Mouse (Mus musculus) liver, adult 2 months (tissue): ENCODE results near the gene Mgat4b. TPM values are rescaled to one million over a fixed set of nuclear protein-coding genes. Genes with fewer than 3 reads are reported as not detected.
A peak's percentile ranks its signal among the peaks of the same experiment; 100 is the strongest.

Experiments
- DNase-seq: peaks from one replicate; pipeline ENCODE4 v3.0.0-alpha.2; 2011; ENCODE audit warnings: low read depth, low spot score; ENCODE audit errors: extremely low read depth
- H3K27ac ChIP-seq: fragments of 200-500 bp; replicated peaks from 2 replicates; pipeline ENCODE4 v1.5.1; 2012; ENCODE audit warnings: low read depth, mild to moderate bottlenecking, control low read depth, inconsistent platforms, low read length; ENCODE audit not compliant: insufficient read depth
- H3K27me3 ChIP-seq: fragments of 200-500 bp; 2 replicates; pipeline ENCODE4 v1.6.1; 2012; ENCODE audit warnings: mild to moderate bottlenecking, moderate library complexity, low read length, inconsistent platforms; ENCODE audit not compliant: control insufficient read depth, insufficient read depth
- H3K36me3 ChIP-seq: fragments of 200-500 bp; 2 replicates; pipeline ENCODE4 v1.6.1; 2012; ENCODE audit warnings: low read length, inconsistent platforms; ENCODE audit not compliant: control insufficient read depth, insufficient read depth
- H3K4me1 ChIP-seq: fragments of 200-500 bp; 2 replicates; pipeline ENCODE4 v1.6.1; 2011; ENCODE audit warnings: low read length; ENCODE audit not compliant: control insufficient read depth, insufficient read depth
- H3K4me3 ChIP-seq: fragments of 200-500 bp; 2 replicates; pipeline ENCODE4 v1.5.1; 2011; ENCODE audit warnings: low read depth, mild to moderate bottlenecking, control low read depth, low read length, moderate library complexity; ENCODE audit not compliant: insufficient read depth
- H3K79me2 ChIP-seq: fragments of 200-500 bp; 2 replicates; pipeline ENCODE4 v1.6.1; 2012; ENCODE audit warnings: inconsistent platforms, mild to moderate bottlenecking, low read length, moderate library complexity; ENCODE audit not compliant: control insufficient read depth, insufficient read depth
- H3K9ac ChIP-seq: fragments of 200-500 bp; 2 replicates; pipeline ENCODE4 v1.6.1; 2012; ENCODE audit warnings: low read depth, mild to moderate bottlenecking, control low read depth, inconsistent platforms, low read length
- CTCF ChIP-seq: fragments of 200-500 bp; IDR thresholded peaks from 2 replicates; pipeline ENCODE4 v1.5.1; 2011; ENCODE audit warnings: low read depth, low read length, control low read depth
- POLR2A ChIP-seq: fragments of 200-500 bp; IDR thresholded peaks from 2 replicates; pipeline ENCODE4 v1.6.1; 2011; ENCODE audit warnings: low read length, control low read depth; ENCODE audit not compliant: insufficient read depth; ENCODE audit errors: extremely low read depth
- WGBS: fragments of 180-500 bp; shearing (Covaris S2); methylation state at CpG from one replicate; pipeline ENCODE4 v1.1.7; 2018; 5-methylcytosine and 5-hydroxymethylcytosine counted together
- polyA plus RNA-seq: library from polyadenylated mRNA; depleted of rRNA; stranded (reverse); fragments of >200 nt; gene quantifications from 2 replicates; pipeline ENCODE4 v1.2.3, GENCODE M21; 2012
- total RNA-seq: library from RNA; depleted of rRNA; stranded (reverse); fragments of >200 nt; gene quantifications from 2 replicates; pipeline ENCODE4 v1.2.3, GENCODE M21; 2014

Gene Mgat4b
- total and polyA plus RNA-seq, 2 experiments: 9.8 to 26.3 TPM

GRCm38 (mm10) chr11:50203302-50203827 lies 7.3 kb upstream of the Mgat4b start:
- Histone ChIP-seq H3K36me3 (peaks cover 74% of the 10 kb centered on the region), H3K4me3 (no peak overlapping the region), H3K27ac (peak overlapping the region; percentile 62), H3K4me1 (peaks cover 69% of the 10 kb centered on the region), H3K9ac (peak overlapping the region; percentile 22), H3K27me3 (no peaks in the 10 kb centered on the region), H3K79me2 (peaks cover 3% of the 10 kb centered on the region; the same call in 1 of the 2 replicates)
- no peak for TF ChIP-seq POLR2A
- TF ChIP-seq CTCF: no peak
- no peak for DNase-seq
- 50% methylated on average over 9 of the region's 9 CpGs for WGBS

- peak; percentile 89 for DNase-seq
- TF ChIP-seq CTCF (no peak), POLR2A (no peak)
- peaks cover 65% of the 10 kb centered on the region for H3K36me3 ChIP-seq
- peak overlapping the region; percentile 75 for H3K27ac ChIP-seq
- 25% methylated on average over 3 of the region's 3 CpGs for WGBS
- no peak overlapping the region for H3K9ac ChIP-seq
- no peak overlapping the region for H3K4me3 ChIP-seq
- H3K79me2 ChIP-seq: peaks cover 14% of the 10 kb centered on the region; the same call in 1 of the 2 replicates
- peaks cover 64% of the 10 kb centered on the region for H3K4me1 ChIP-seq
- no peaks in the 10 kb centered on the region for H3K27me3 ChIP-seq
These were observed 5.3 kb upstream of the Mgat4b start for GRCm38 (mm10) chr11:50205434-50205833.

- no peaks in the 10 kb centered on the region for H3K27me3 ChIP-seq
- no peak overlapping the region for H3K4me3 ChIP-seq
- peaks cover 14% of the 10 kb centered on the region; the same call in 1 of the 2 replicates for H3K79me2 ChIP-seq
- peak overlapping the region; percentile 75 for H3K27ac ChIP-seq
- H3K9ac ChIP-seq: no peak overlapping the region
- WGBS: 8% methylated on average over 2 of the region's 2 CpGs
- TF ChIP-seq POLR2A: no peak
- TF ChIP-seq CTCF: no peak
- peak; percentile 66 for DNase-seq
- H3K4me1 ChIP-seq: peaks cover 59% of the 10 kb centered on the region
- H3K36me3 ChIP-seq: peaks cover 60% of the 10 kb centered on the region
These were observed 4.7 kb upstream of the Mgat4b start for GRCm38 (mm10) chr11:50206037-50206436.

GRCm38 (mm10) chr11:50207344-50207743 lies 3.3 kb upstream of the Mgat4b start:
- Histone ChIP-seq H3K4me3 (no peak overlapping the region), H3K79me2 (peaks cover 14% of the 10 kb centered on the region; the same call in 1 of the 2 replicates), H3K36me3 (peaks cover 50% of the 10 kb centered on the region), H3K27ac (no peak overlapping the region), H3K4me1 (peaks cover 54% of the 10 kb centered on the region), H3K27me3 (no peaks in the 10 kb centered on the region), H3K9ac (no peak overlapping the region; the same call in 1 of the 2 replicates)
- 94% methylated on average over 14 of the region's 14 CpGs for WGBS
- no peak for DNase-seq
- no peak for TF ChIP-seq POLR2A
- no peak for TF ChIP-seq CTCF

GRCm38 (mm10) chr11:50208039-50208438 lies 2.7 kb upstream of the Mgat4b start:
- 69% methylated on average over 5 of the region's 5 CpGs for WGBS
- H3K9ac ChIP-seq: peak overlapping the region; percentile 5; the same call in 1 of the 2 replicates
- DNase-seq: no peak
- H3K36me3 ChIP-seq: peaks cover 44% of the 10 kb centered on the region
- H3K27me3 ChIP-seq: no peaks in the 10 kb centered on the region
- TF ChIP-seq CTCF (no peak), POLR2A (no peak)
- H3K4me1 ChIP-seq: peaks cover 58% of the 10 kb centered on the region
- H3K27ac ChIP-seq: no peak overlapping the region
- H3K4me3 ChIP-seq: peak overlapping the region; percentile 2; the same call in 1 of the 2 replicates
- H3K79me2 ChIP-seq: peaks cover 14% of the 10 kb centered on the region; the same call in 1 of the 2 replicates

GRCm38 (mm10) chr11:50210101-50210504 lies 587 bp upstream of the Mgat4b start:
- peak overlapping the region; percentile 96 for H3K27ac ChIP-seq
- peaks cover 30% of the 10 kb centered on the region for H3K36me3 ChIP-seq
- WGBS: 1% methylated on average over 24 of the region's 24 CpGs
- peaks cover 49% of the 10 kb centered on the region for H3K4me1 ChIP-seq
- peak overlapping the region; percentile 92 for H3K4me3 ChIP-seq
- H3K9ac ChIP-seq: peak overlapping the region; percentile 97
- peaks cover 14% of the 10 kb centered on the region; the same call in 1 of the 2 replicates for H3K79me2 ChIP-seq
- TF ChIP-seq CTCF: no peak
- no peak for TF ChIP-seq POLR2A
- peak; percentile 89 for DNase-seq
- no peaks in the 10 kb centered on the region for H3K27me3 ChIP-seq
